22 mouse cellular contexts compared by ENCODE assay signal in the genomic region with DNA sequence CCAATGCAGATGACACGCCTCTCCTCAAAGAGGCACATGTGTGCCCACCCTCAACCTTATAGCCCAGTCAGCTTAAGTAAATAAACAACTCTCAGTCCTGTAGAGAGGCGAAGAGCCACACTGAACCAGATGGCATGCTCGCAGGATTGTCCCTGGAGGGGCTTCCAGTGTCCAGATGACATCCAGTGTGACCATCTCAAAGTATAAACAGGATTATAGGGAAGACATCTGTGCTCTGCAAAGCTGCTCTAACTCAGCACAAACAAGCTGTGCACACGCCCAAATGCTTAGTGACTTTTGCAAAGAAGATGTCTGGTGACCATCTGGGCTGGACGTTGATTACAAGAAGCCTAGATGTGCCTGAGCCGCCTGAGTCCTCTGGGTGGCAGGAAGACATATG. TPM values are rescaled to one million over a fixed set of nuclear protein-coding genes. Genes with fewer than 3 reads are reported as not detected.
DNase-seq lines count a peak whose midpoint lies in the region; ATAC-seq lines count a peak whose summit lies in the region.
"Had no signal": no experiment of that assay in that cellular context is flagged by ENCODE, and none has a peak within 500 bp of the region (broad histone marks: within the 10 kb centered on the region; RNA-seq: fewer than 3 reads in every experiment).

No protein-coding gene starts in this region.

- no peaks in the 10 kb centered on the region for H3K27me3 ChIP-seq in embryonic facial prominence, embryonic 12.5 days
- H3K27me3 ChIP-seq in embryonic facial prominence, embryonic 10.5 days (replicated peaks; ENCODE audit: low read depth, poor library complexity, severe bottlenecking) = no peaks in the 10 kb centered on the region
- H3K27me3 ChIP-seq in midbrain, embryonic 11.5 days (ENCODE audit: control insufficient read depth, insufficient read depth, low read length) = no peaks in the 10 kb centered on the region
- H3K27me3 ChIP-seq in midbrain, embryonic 15.5 days (replicated peaks) = no peaks in the 10 kb centered on the region
- no peaks in the 10 kb centered on the region for H3K27me3 ChIP-seq in embryonic facial prominence, embryonic 15.5 days

- WGBS in embryonic facial prominence, embryonic 12.5 days = 51% methylated on average over 6 of the region's 6 CpGs
- WGBS in embryonic facial prominence, embryonic 10.5 days = 52% methylated on average over 6 of the region's 6 CpGs
- WGBS in midbrain, embryonic 11.5 days = 68% methylated on average over 6 of the region's 6 CpGs
- 57% methylated on average over 6 of the region's 6 CpGs for WGBS in midbrain, embryonic 15.5 days
- 42% methylated on average over 6 of the region's 6 CpGs for WGBS in embryonic facial prominence, embryonic 15.5 days

- DNase-seq in embryonic facial prominence, embryonic 10.5 days (ENCODE audit: low spot score) = no peak
- DNase-seq in midbrain, embryonic 11.5 days (ENCODE audit: low spot score, missing footprints) = peak; percentile 81
- peak; percentile 63 for DNase-seq in retina, embryonic 14.5 days (ENCODE audit: low spot score)
- DNase-seq in thymus, postnatal 4 days = no peak
- no peak for DNase-seq in kidney, postnatal 36 days
- DNase-seq: adrenal gland, postnatal 10 days; cerebellum, adult 11 months; cerebellum, postnatal 25 days; gastrocnemius, postnatal 10 days; heart, adult 2 months; heart, postnatal 36 days; kidney, adult 8-10 months; kidney, postnatal 14 days; lung, adult 18-20 months; thymus, adult 18-20 months had no signal

- H3K27ac ChIP-seq in embryonic facial prominence, embryonic 12.5 days = no peak overlapping the region
- no peak overlapping the region for H3K27ac ChIP-seq in embryonic facial prominence, embryonic 10.5 days (replicated peaks)
- H3K27ac ChIP-seq in midbrain, embryonic 11.5 days (ENCODE audit: low read depth, low read length) = no peak overlapping the region
- H3K27ac ChIP-seq in midbrain, embryonic 15.5 days = no peak overlapping the region
- H3K27ac ChIP-seq in embryonic facial prominence, embryonic 15.5 days (replicated peaks) = no peak overlapping the region
- H3K27ac ChIP-seq: heart, adult 2 months; limb, embryonic 10.5 days had no signal

- H3K36me3 ChIP-seq in embryonic facial prominence, embryonic 12.5 days = no peaks in the 10 kb centered on the region
- H3K36me3 ChIP-seq in embryonic facial prominence, embryonic 10.5 days (replicated peaks) = no peaks in the 10 kb centered on the region
- no peaks in the 10 kb centered on the region for H3K36me3 ChIP-seq in midbrain, embryonic 11.5 days (ENCODE audit: control insufficient read depth, insufficient read depth, low read length)
- no peaks in the 10 kb centered on the region for H3K36me3 ChIP-seq in midbrain, embryonic 15.5 days (replicated peaks)
- H3K36me3 ChIP-seq in embryonic facial prominence, embryonic 15.5 days = no peaks in the 10 kb centered on the region
- H3K36me3 ChIP-seq: limb, embryonic 10.5 days had no signal

- peaks cover 4% of the 10 kb centered on the region; the same call in 1 of the 2 replicates for H3K4me1 ChIP-seq in embryonic facial prominence, embryonic 12.5 days
- no peaks in the 10 kb centered on the region for H3K4me1 ChIP-seq in embryonic facial prominence, embryonic 10.5 days
- no peaks in the 10 kb centered on the region for H3K4me1 ChIP-seq in midbrain, embryonic 11.5 days (ENCODE audit: control insufficient read depth, insufficient read depth, low read length)
- H3K4me1 ChIP-seq in midbrain, embryonic 15.5 days = no peaks in the 10 kb centered on the region
- 0 out of 2 replicates have a peak, but pooled peaks cover 3% of the 10 kb centered on the region for H3K4me1 ChIP-seq in embryonic facial prominence, embryonic 15.5 days

- H3K9me3 ChIP-seq in embryonic facial prominence, embryonic 12.5 days = no peaks in the 10 kb centered on the region
- H3K9me3 ChIP-seq in embryonic facial prominence, embryonic 10.5 days = no peaks in the 10 kb centered on the region
- no peaks in the 10 kb centered on the region for H3K9me3 ChIP-seq in midbrain, embryonic 11.5 days (ENCODE audit: control insufficient read depth, low read length)
- H3K9me3 ChIP-seq in midbrain, embryonic 15.5 days = no peaks in the 10 kb centered on the region
- H3K9me3 ChIP-seq in embryonic facial prominence, embryonic 15.5 days (replicated peaks) = no peaks in the 10 kb centered on the region
- H3K9me3 ChIP-seq: limb, embryonic 10.5 days had no signal

- no peak overlapping the region for H3K9ac ChIP-seq in embryonic facial prominence, embryonic 12.5 days
- H3K9ac ChIP-seq in midbrain, embryonic 11.5 days (ENCODE audit: low read length) = no peak overlapping the region
- no peak overlapping the region for H3K9ac ChIP-seq in midbrain, embryonic 15.5 days
- H3K9ac ChIP-seq in embryonic facial prominence, embryonic 15.5 days = no peak overlapping the region

- H3K4me2 ChIP-seq in embryonic facial prominence, embryonic 12.5 days (replicated peaks) = no peak overlapping the region
- no peak overlapping the region for H3K4me2 ChIP-seq in midbrain, embryonic 11.5 days
- no peak overlapping the region for H3K4me2 ChIP-seq in midbrain, embryonic 15.5 days
- no peak overlapping the region for H3K4me2 ChIP-seq in embryonic facial prominence, embryonic 15.5 days (replicated peaks)
- H3K4me2 ChIP-seq: liver, embryonic 11.5 days had no signal

- no peak overlapping the region for H3K4me3 ChIP-seq in embryonic facial prominence, embryonic 12.5 days
- H3K4me3 ChIP-seq in embryonic facial prominence, embryonic 10.5 days = no peak overlapping the region
- H3K4me3 ChIP-seq in midbrain, embryonic 11.5 days (ENCODE audit: low read depth, low read length) = no peak overlapping the region
- H3K4me3 ChIP-seq in midbrain, embryonic 15.5 days = no peak overlapping the region
- no peak overlapping the region for H3K4me3 ChIP-seq in embryonic facial prominence, embryonic 15.5 days (replicated peaks)
- H3K4me3 ChIP-seq: heart, adult 2 months; limb, embryonic 10.5 days had no signal

- 0 out of 2 replicates have a peak, but pooled peaks have one; percentile 47 for ATAC-seq in embryonic facial prominence, embryonic 12.5 days (ENCODE audit: insufficient number of reproducible peaks, insufficient read depth, low FRiP score, low TSS enrichment)
- no peak for ATAC-seq in midbrain, embryonic 11.5 days (ENCODE audit: low FRiP score)
- no peak for ATAC-seq in midbrain, embryonic 15.5 days (replicated peaks)
- 0 out of 2 replicates have a peak, but pooled peaks have one; percentile 39 for ATAC-seq in embryonic facial prominence, embryonic 15.5 days (ENCODE audit: insufficient number of reproducible peaks, low FRiP score, low TSS enrichment, low read depth)
- ATAC-seq: activated CD4-positive, CD25-positive, alpha-beta regulatory T cell, adult 4 months; CD4-positive, CD25-positive, alpha-beta regulatory T cell, adult 4 months had no signal

RNA-seq across cellular contexts. Expression of a gene that starts 58.8 kb away (rescaled TPM):
- polyA plus RNA-seq in embryonic facial prominence, embryonic 12.5 days (2016; fragmentation: Nextera tagmentation; extraction: Ambion mirVana) = 2.9 and 3.3 TPM in 2 replicates
- 1.1 and 1.2 TPM in 2 replicates for polyA plus RNA-seq in embryonic facial prominence, embryonic 10.5 days (2016; fragmentation: Nextera tagmentation; extraction: Ambion mirVana)
- polyA plus RNA-seq in midbrain, embryonic 11.5 days (2014; fragmentation: Nextera tagmentation; extraction: Ambion mirVana) = 0.93 and 0.94 TPM in 2 replicates
- polyA plus RNA-seq in midbrain, embryonic 15.5 days (2015; fragmentation: Nextera tagmentation; extraction: Ambion mirVana) = 2.7 and 3.1 TPM in 2 replicates
- 2.6 TPM in 2 replicates for polyA plus RNA-seq in embryonic facial prominence, embryonic 15.5 days (2015; fragmentation: Nextera tagmentation; extraction: Ambion mirVana)
- polyA plus RNA-seq: CD4-positive, CD25-positive, alpha-beta regulatory T cell, adult 4 months had no signal

Comparison
In these comparisons a context has a peak if more than half of its experiments do, and no peak if none do; other contexts are left out.
1. ATAC-seq: peak in embryonic facial prominence, embryonic 12.5 days (single experiment) and embryonic facial prominence, embryonic 15.5 days (single experiment); none in midbrain, embryonic 11.5 days (single experiment) and midbrain, embryonic 15.5 days (single experiment).
2. DNase-seq: peak in midbrain, embryonic 11.5 days (single experiment) and retina, embryonic 14.5 days (single experiment); none in embryonic facial prominence, embryonic 10.5 days (single experiment), thymus, postnatal 4 days (single experiment) and kidney, postnatal 36 days (0 of 2).